Mouse (Mus musculus): ENCODE data around the gene Brd4. TPM values are rescaled to one million over a fixed set of nuclear protein-coding genes. Genes with fewer than 3 reads are reported as not detected.

Gene Brd4
- polyA plus RNA-seq, 1 experiment from 2014 or later = 84.6 TPM

- 15% methylated on average over 11 of the region's 11 CpGs for WGBS
- H3K4me3 ChIP-seq (ENCODE audit: low read depth, low read length) = no peak overlapping the region
- no peak overlapping the region for H3K9ac ChIP-seq (ENCODE audit: low read depth, low read length)
- peaks cover 6% of the 10 kb centered on the region; the same call in 1 of the 2 replicates for H3K4me1 ChIP-seq (ENCODE audit: control insufficient read depth, insufficient read depth, low read length)
- H3K27me3 ChIP-seq (ENCODE audit: control insufficient read depth, insufficient read depth, low read depth, low read length) = no peaks in the 10 kb centered on the region
- peak; percentile 83 for ATAC-seq
- H3K27ac ChIP-seq (ENCODE audit: low read length) = peak overlapping the region; percentile 73
- no peaks in the 10 kb centered on the region for H3K9me3 ChIP-seq (replicated peaks; ENCODE audit: control insufficient read depth, low read length, poor library complexity, severe bottlenecking)
- H3K4me2 ChIP-seq (ENCODE audit: low read length) = no peak overlapping the region
- H3K36me3 ChIP-seq (ENCODE audit: control insufficient read depth, insufficient read depth, low read length) = no peaks in the 10 kb centered on the region
Observed at GRCm38 (mm10) chr17:32179621-32180491, 104.7 kb downstream of the Brd4 start.

DNA sequence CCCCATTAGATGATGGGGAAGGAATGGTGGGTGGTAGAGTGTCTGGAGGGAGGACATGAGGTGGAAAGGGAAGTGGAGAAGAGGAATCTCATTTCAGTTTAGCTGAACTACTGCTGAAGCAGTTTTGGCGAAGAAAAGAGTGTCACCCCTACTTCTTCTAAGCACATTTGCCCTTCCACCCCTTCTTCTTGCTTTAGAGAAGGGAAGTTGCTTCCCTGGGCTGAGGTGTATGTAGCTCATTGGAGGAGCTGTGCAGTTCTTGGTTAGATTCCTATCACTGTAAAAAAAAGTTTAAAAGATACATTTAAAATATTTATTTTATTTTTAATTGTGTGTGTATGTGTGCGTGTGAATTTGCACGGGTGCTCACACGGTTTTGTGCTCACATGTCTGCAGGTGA is 107.6 kb downstream of the Brd4 start:
- ATAC-seq = no peak
- WGBS = 94% methylated on average over 4 of the region's 4 CpGs

DNA sequence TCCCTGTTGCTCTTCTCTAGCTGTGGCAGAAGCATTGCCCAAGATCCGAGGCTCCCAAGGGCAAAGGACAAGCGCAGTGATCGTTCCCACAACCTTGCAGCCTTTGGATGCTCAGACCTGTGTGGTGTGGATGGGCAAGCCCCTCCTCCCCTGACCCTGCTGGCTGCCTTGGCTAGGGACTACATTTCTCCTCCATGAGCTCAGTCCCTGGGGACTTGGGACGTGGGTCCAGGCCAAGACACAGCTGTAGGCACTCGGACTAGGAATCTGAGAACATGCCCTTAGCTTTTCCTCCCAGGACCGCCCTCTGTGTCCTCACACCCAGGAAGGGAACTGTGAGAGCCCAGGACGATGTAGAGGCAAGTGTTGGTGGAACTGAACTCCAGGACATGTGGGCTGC is 111.4 kb downstream of the Brd4 start:
- WGBS = 65% methylated on average over 7 of the region's 7 CpGs
- no peak overlapping the region for H3K4me2 ChIP-seq (ENCODE audit: low read length)
- H3K4me1 ChIP-seq (ENCODE audit: control insufficient read depth, insufficient read depth, low read length) = no peaks in the 10 kb centered on the region
- H3K27me3 ChIP-seq (ENCODE audit: control insufficient read depth, insufficient read depth, low read depth, low read length) = no peaks in the 10 kb centered on the region
- H3K9ac ChIP-seq (ENCODE audit: low read depth, low read length) = no peak overlapping the region
- H3K9me3 ChIP-seq (replicated peaks; ENCODE audit: control insufficient read depth, low read length, poor library complexity, severe bottlenecking) = no peaks in the 10 kb centered on the region
- H3K36me3 ChIP-seq (ENCODE audit: control insufficient read depth, insufficient read depth, low read length) = no peaks in the 10 kb centered on the region
- H3K27ac ChIP-seq (ENCODE audit: low read length) = no peak overlapping the region
- H3K4me3 ChIP-seq (ENCODE audit: low read depth, low read length) = no peak overlapping the region
- ATAC-seq = no peak

More for the DNA sequence above, 107.6 kb downstream of the Brd4 start:
- Histone ChIP-seq H3K9me3 (replicated peaks; ENCODE audit: control insufficient read depth, low read length, poor library complexity, severe bottlenecking) (no peaks in the 10 kb centered on the region), H3K27me3 (ENCODE audit: control insufficient read depth, insufficient read depth, low read depth, low read length) (no peaks in the 10 kb centered on the region), H3K4me1 (ENCODE audit: control insufficient read depth, insufficient read depth, low read length) (peaks cover 6% of the 10 kb centered on the region; the same call in 1 of the 2 replicates), H3K27ac (ENCODE audit: low read length) (no peak overlapping the region), H3K4me3 (ENCODE audit: low read depth, low read length) (no peak overlapping the region), H3K36me3 (ENCODE audit: control insufficient read depth, insufficient read depth, low read length) (no peaks in the 10 kb centered on the region), H3K9ac (ENCODE audit: low read depth, low read length) (no peak overlapping the region), H3K4me2 (ENCODE audit: low read length) (no peak overlapping the region)

- H3K4me2 ChIP-seq (ENCODE audit: low read length) = no peak overlapping the region
- H3K9me3 ChIP-seq (replicated peaks; ENCODE audit: control insufficient read depth, low read length, poor library complexity, severe bottlenecking) = no peaks in the 10 kb centered on the region
- H3K27me3 ChIP-seq (ENCODE audit: control insufficient read depth, insufficient read depth, low read depth, low read length) = no peaks in the 10 kb centered on the region
- H3K36me3 ChIP-seq (ENCODE audit: control insufficient read depth, insufficient read depth, low read length) = no peaks in the 10 kb centered on the region
- no peak for ATAC-seq
- H3K27ac ChIP-seq (ENCODE audit: low read length) = no peak overlapping the region
- no peak overlapping the region for H3K9ac ChIP-seq (ENCODE audit: low read depth, low read length)
- WGBS = 64% methylated on average over 2 of the region's 2 CpGs
- H3K4me3 ChIP-seq (ENCODE audit: low read depth, low read length) = no peak overlapping the region
- no peaks in the 10 kb centered on the region for H3K4me1 ChIP-seq (ENCODE audit: control insufficient read depth, insufficient read depth, low read length)
Observed at GRCm38 (mm10) chr17:32172485-32172884, 112.0 kb downstream of the Brd4 start.

DNA sequence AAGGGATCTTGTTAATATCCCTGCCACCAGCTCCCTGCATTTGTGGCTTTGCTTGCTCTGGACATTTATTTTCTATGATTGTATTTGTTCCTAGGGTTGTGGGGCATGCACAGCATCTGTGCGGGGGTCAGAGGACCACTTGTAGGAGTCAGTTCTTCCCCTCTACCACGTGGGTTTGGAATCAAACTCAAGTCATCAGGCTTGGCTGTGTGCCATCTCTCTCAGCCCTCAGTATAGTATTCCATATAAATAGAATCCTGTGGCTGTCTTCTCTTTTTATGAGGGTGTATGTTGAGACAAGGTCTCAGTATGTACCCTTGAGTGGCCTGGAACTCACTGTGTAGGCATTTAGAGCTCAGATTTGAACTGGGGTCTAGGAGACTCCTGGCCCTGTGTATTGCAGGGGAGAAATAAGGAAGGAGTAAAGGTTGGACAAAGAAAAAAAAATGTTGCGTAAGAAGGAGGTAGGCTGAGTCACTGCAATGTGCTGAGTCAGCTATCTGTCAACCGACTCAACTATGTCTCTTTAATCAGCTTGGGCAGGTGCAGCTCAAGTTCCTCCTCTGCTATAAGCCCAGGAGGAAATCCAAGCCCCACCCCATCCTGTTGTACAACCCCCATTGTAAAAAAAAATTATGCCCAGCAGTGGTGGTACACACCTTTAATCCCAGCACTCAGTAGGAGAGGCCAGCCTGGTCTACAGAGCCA is 114.8 kb downstream of the Brd4 start:
- H3K4me1 ChIP-seq (ENCODE audit: control insufficient read depth, insufficient read depth, low read length) = peaks cover 15% of the 10 kb centered on the region
- WGBS = 91% methylated on average over 4 of the region's 4 CpGs
- no peaks in the 10 kb centered on the region for H3K27me3 ChIP-seq (ENCODE audit: control insufficient read depth, insufficient read depth, low read depth, low read length)
- no peaks in the 10 kb centered on the region for H3K9me3 ChIP-seq (replicated peaks; ENCODE audit: control insufficient read depth, low read length, poor library complexity, severe bottlenecking)
- no peaks in the 10 kb centered on the region for H3K36me3 ChIP-seq (ENCODE audit: control insufficient read depth, insufficient read depth, low read length)
- no peak overlapping the region for H3K4me3 ChIP-seq (ENCODE audit: low read depth, low read length)
- H3K27ac ChIP-seq (ENCODE audit: low read length) = no peak overlapping the region
- no peak overlapping the region for H3K4me2 ChIP-seq (ENCODE audit: low read length)
- no peak for ATAC-seq
- no peak overlapping the region for H3K9ac ChIP-seq (ENCODE audit: low read depth, low read length)

DNA sequence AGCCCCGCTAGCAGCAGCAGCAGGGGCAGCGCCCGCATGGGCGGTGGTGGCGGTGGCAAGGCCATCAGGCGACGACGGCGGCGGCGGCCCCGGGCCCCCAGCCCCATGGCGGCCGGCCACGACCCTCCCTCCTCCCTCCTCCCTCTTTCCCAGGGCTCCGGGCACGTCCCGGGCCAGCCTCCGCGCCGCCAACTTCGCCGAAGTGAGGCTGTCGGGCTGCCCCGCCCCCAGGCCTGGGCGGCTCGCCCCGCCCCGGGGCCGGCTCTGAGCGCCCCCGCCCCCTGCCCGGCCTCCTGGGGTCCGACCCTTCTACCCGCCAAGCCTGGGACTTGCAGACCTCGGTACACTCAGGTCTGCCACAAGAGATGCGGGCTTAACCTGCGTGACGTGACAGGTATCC is 117.8 kb downstream of the Brd4 start, which contains the start of gene Notch3:
TSS of gene Notch3 (minus strand) at position 166 of the 400 bp plus-strand sequence.
- peak within 1 kb of the TSS; percentile 94 for H3K4me2 ChIP-seq (ENCODE audit: low read length)
- H3K36me3 ChIP-seq (ENCODE audit: control insufficient read depth, insufficient read depth, low read length) = no peaks in the 10 kb centered on the region
- H3K4me1 ChIP-seq (ENCODE audit: control insufficient read depth, insufficient read depth, low read length) = peaks cover 19% of the 10 kb centered on the region
- H3K4me3 ChIP-seq (ENCODE audit: low read depth, low read length) = peak within 1 kb of the TSS; percentile 58
- ATAC-seq = peak; percentile 2; the same call in 1 of the 2 replicates
- 0% methylated on average over 27 of the region's 39 CpGs for WGBS
- H3K9ac ChIP-seq (ENCODE audit: low read depth, low read length) = peak within 1 kb of the TSS; percentile 78
- no peaks in the 10 kb centered on the region for H3K27me3 ChIP-seq (ENCODE audit: control insufficient read depth, insufficient read depth, low read depth, low read length)
- peak within 1 kb of the TSS; percentile 78 for H3K27ac ChIP-seq (ENCODE audit: low read length)
- H3K9me3 ChIP-seq (replicated peaks; ENCODE audit: control insufficient read depth, low read length, poor library complexity, severe bottlenecking) = no peaks in the 10 kb centered on the region

DNA sequence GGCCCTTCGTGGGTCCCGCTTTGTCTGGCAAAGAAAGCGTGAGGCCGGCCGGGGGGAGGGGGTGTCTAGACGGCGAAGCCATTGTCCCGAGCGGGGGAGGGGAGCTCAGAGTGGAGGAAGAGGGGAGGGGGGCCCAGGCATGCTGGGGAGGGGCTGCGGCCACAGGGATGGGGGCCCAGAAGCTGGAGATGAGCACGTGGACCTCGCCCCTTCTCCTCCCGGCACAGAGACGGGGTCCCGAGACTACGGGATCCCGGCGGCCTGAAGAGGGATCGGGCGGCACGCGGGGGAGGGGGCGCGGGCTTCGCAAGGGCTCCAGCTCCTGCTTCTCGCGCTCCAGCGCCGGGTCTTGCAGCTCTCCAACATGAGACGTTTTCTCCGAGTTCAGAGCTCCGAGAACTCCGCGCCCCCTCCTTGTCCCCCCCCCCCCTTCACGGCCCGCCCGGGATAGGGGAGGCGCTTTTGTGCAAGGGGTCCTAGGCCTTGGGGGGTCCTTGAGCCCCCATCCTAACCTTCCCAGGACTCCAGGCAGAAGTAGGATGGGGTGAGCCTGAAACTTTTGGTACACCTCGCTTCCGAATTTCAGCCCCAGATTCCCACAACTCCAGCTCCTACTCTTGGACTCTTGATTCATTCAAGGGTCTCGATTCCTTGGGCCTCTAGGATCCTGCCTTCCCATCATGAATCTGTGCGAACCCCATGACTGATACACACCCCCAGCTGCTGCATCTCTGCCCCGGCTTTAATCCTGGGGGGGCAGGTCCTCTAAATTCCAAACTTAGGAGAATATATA is 118.5 kb downstream of the Brd4 start:
- Histone ChIP-seq H3K4me3 (ENCODE audit: low read depth, low read length) (peak overlapping the region; percentile 58), H3K4me2 (ENCODE audit: low read length) (peak overlapping the region; percentile 94), H3K27me3 (ENCODE audit: control insufficient read depth, insufficient read depth, low read depth, low read length) (no peaks in the 10 kb centered on the region), H3K36me3 (ENCODE audit: control insufficient read depth, insufficient read depth, low read length) (no peaks in the 10 kb centered on the region), H3K9me3 (replicated peaks; ENCODE audit: control insufficient read depth, low read length, poor library complexity, severe bottlenecking) (no peaks in the 10 kb centered on the region), H3K27ac (ENCODE audit: low read length) (peak overlapping the region; percentile 78), H3K4me1 (ENCODE audit: control insufficient read depth, insufficient read depth, low read length) (peaks cover 20% of the 10 kb centered on the region), H3K9ac (ENCODE audit: low read depth, low read length) (peak overlapping the region; percentile 78)
- ATAC-seq = peak; percentile 55
- WGBS = 0% methylated on average over 35 of the region's 43 CpGs

DNA sequence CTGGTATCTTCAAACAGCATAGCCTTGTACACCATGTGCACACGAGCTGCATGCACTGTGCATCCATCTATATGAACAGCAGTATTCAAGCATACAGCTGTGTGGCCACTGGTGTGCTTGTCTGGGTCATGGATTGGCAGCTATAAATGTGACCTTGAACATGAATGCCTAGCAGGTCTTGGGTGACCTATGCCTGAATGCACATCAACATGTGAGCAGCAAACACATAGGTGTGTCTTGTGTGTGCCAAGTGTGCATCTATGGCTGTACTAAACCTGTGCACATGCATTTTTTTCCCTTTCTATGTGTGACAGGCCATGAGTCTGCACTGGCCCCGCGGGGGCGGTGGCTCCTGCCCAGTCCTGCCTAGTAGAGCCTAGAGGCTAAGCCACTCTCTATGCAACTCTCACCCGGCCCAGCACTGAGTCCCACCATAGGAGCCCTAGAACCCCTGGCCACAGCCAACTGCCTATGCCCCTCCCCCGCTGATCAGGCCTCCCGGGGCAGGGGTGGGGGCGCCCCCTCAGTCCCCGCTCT is 119.2 kb downstream of the Brd4 start:
- H3K27me3 ChIP-seq (ENCODE audit: control insufficient read depth, insufficient read depth, low read depth, low read length) = no peaks in the 10 kb centered on the region
- 2% methylated on average over 9 of the region's 9 CpGs for WGBS

More for the DNA sequence above, 119.2 kb downstream of the Brd4 start:
- H3K4me3 ChIP-seq (ENCODE audit: low read depth, low read length) = peak overlapping the region; percentile 58
- H3K4me1 ChIP-seq (ENCODE audit: control insufficient read depth, insufficient read depth, low read length) = peaks cover 20% of the 10 kb centered on the region
- no peaks in the 10 kb centered on the region for H3K36me3 ChIP-seq (ENCODE audit: control insufficient read depth, insufficient read depth, low read length)
- H3K4me2 ChIP-seq (ENCODE audit: low read length) = peak overlapping the region; percentile 94
- no peaks in the 10 kb centered on the region for H3K9me3 ChIP-seq (replicated peaks; ENCODE audit: control insufficient read depth, low read length, poor library complexity, severe bottlenecking)
- peak; percentile 77 for ATAC-seq
- H3K27ac ChIP-seq (ENCODE audit: low read length) = peak overlapping the region; percentile 78
- peak overlapping the region; percentile 78 for H3K9ac ChIP-seq (ENCODE audit: low read depth, low read length)
